In the genomic region with DNA sequence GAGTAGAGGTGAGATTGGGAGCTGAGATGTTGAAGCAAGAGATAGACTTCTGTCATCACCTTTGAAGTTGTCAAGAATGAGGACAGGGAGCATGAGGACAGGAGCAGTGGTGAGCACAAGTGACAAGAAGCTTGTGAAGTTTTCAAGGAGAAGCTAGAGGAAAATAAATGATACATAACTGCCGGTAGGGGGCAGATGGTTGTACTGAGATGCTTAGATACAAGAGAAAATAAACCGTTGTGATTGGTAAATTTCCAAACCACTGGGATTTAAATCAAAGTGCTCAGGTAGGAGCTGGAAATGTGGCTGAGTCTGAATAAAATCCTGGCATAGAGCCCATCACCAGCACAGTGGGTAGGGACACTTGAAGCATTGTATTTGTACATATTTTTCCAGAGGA, we compare ENCODE assay signal across 10 mouse cellular contexts. TPM values are rescaled to one million over a fixed set of nuclear protein-coding genes. Genes with fewer than 3 reads are reported as not detected.
DNase-seq lines count a peak whose midpoint lies in the region; ATAC-seq and TF ChIP-seq lines count a peak whose summit lies in the region.
"Had no signal": no experiment of that assay in that cellular context is flagged by ENCODE, and none has a peak within 500 bp of the region (broad histone marks: within the 10 kb centered on the region; RNA-seq: fewer than 3 reads in every experiment).

No protein-coding gene starts in this region.

- H3K9ac ChIP-seq in liver, embryonic 14.5 days (replicated peaks), result no peak overlapping the region
- H3K9ac ChIP-seq: embryonic facial prominence, embryonic 15.5 days; liver, embryonic 13.5 days had no signal

- intact Hi-C loops in gastrocnemius, postnatal 36 days (cut with DNase I), result loop anchor here (5.0 kb wide), 1 partner anchor 248 kb away; no protein-coding TSS in a partner anchor

- WGBS in liver, embryonic 14.5 days (ENCODE audit: insufficient replicate concordance), result 43% methylated on average over 2 of the region's 2 CpGs

- no peak overlapping the region for H3K4me2 ChIP-seq in liver, embryonic 14.5 days (ENCODE audit: low read depth)
- H3K4me2 ChIP-seq: embryonic facial prominence, embryonic 15.5 days; liver, embryonic 13.5 days had no signal

- no peak overlapping the region for H3K27ac ChIP-seq in liver, embryonic 14.5 days
- H3K27ac ChIP-seq: embryonic facial prominence, embryonic 15.5 days; liver, embryonic 13.5 days had no signal

- TF ChIP-seq CTCF in liver, embryonic 14.5 days (IDR thresholded peaks at IDR 0.05; ENCODE audit: low read depth), result peak; percentile 24; the same call in 1 of the 2 replicates

- H3K4me1 ChIP-seq in liver, embryonic 14.5 days (replicated peaks; ENCODE audit: control insufficient read depth in 2 of 2, insufficient read depth in 2 of 2, low read length in 1 of 2), result no peaks in the 10 kb centered on the region
- H3K4me1 ChIP-seq: embryonic facial prominence, embryonic 15.5 days; liver, embryonic 13.5 days had no signal

- ATAC-seq in liver, embryonic 14.5 days (ENCODE audit: insufficient read depth), result no peak
- ATAC-seq in megakaryocyte-erythroid progenitor cell, adult 5-6 weeks (replicated peaks; ENCODE audit: low FRiP score, low TSS enrichment, poor library complexity, severe bottlenecking), result 0 out of 2 replicates have a peak, but pooled peaks have one; percentile 44

- H3K27me3 ChIP-seq in liver, embryonic 14.5 days (ENCODE audit: control insufficient read depth, insufficient read depth, low read length), result no peaks in the 10 kb centered on the region
- H3K27me3 ChIP-seq: embryonic facial prominence, embryonic 15.5 days; liver, embryonic 13.5 days had no signal

- no peaks in the 10 kb centered on the region for H3K9me3 ChIP-seq in liver, embryonic 14.5 days (ENCODE audit: control insufficient read depth, low read length)
- H3K9me3 ChIP-seq: embryonic facial prominence, embryonic 15.5 days; liver, embryonic 13.5 days had no signal

- H3K36me3 ChIP-seq in liver, embryonic 14.5 days (replicated peaks; ENCODE audit: control insufficient read depth, insufficient read depth, low read depth), result no peaks in the 10 kb centered on the region
- H3K36me3 ChIP-seq: embryonic facial prominence, embryonic 15.5 days had no signal

- DNase-seq in embryo, embryonic 10 days (ENCODE audit: low spot score), result peak; percentile 15
- DNase-seq in embryo, embryonic 9.5 days (ENCODE audit: extremely low spot score), result no peak
- peak in 1 of 3 experiments; percentile 3 for DNase-seq in liver, embryonic 14.5 days (ENCODE audit: low read depth in 3 of 3, low spot score in 3 of 3)
- DNase-seq in liver, result no peak
- DNase-seq in brain, adult 2 months (ENCODE audit: low read depth, low spot score), result peak; percentile 48
- DNase-seq in natural killer cell, adult 2 months (ENCODE audit: low spot score in 2 of 2), result no peak
- no peak for DNase-seq in gastrocnemius, postnatal 36 days
- DNase-seq: liver, embryonic 13.5 days had no signal

- TF ChIP-seq EP300 in liver, embryonic 14.5 days (IDR thresholded peaks at IDR 0.05; ENCODE audit: low read depth), result no peak

- H3K4me3 ChIP-seq in liver, embryonic 14.5 days (ENCODE audit: insufficient read depth in 1 of 2, low read depth in 2 of 2, low read length in 2 of 2), result no peak overlapping the region
- H3K4me3 ChIP-seq: embryonic facial prominence, embryonic 15.5 days; liver, embryonic 13.5 days had no signal

RNA-seq across cellular contexts. Expression of a gene that starts 28.8 kb away (rescaled TPM):
- polyA plus RNA-seq in liver, embryonic 14.5 days (2012; rRNA removed), result 1.3 and 2.3 TPM in 2 replicates
- polyA plus RNA-seq in liver, embryonic 14.5 days (2014; fragmentation: Nextera tagmentation; extraction: Ambion mirVana), result 2.7 and 3.7 TPM in 2 replicates
- total RNA-seq in megakaryocyte-erythroid progenitor cell, adult 5-6 weeks (2014; fragmentation: Nextera tagmentation), result 13.8 and 35.6 TPM in 2 replicates
- 11.6 and 18.1 TPM in 2 replicates for total RNA-seq in megakaryocyte-erythroid progenitor cell, adult 5-6 weeks (2017)
- 1 to 10 TPM; 1.8 TPM for total RNA-seq in gastrocnemius, postnatal 36 days (2021)

Comparison
In these comparisons a context has a peak if more than half of its experiments do, and no peak if none do; other contexts are left out.
1. DNase-seq: peak in embryo, embryonic 10 days (single experiment) and brain, adult 2 months (single experiment); none in embryo, embryonic 9.5 days (single experiment), liver (single experiment), natural killer cell, adult 2 months (0 of 2) and gastrocnemius, postnatal 36 days (0 of 2).
2. RNA of a gene that starts 28.8 kb away (total RNA-seq): 11.6 to 35.6 TPM in megakaryocyte-erythroid progenitor cell, adult 5-6 weeks; 1.8 TPM in gastrocnemius, postnatal 36 days; every median in the first group is over 4 times any median in the second.